Mouse (Mus musculus) ES-Bruce4 (cell line): ENCODE data around the gene Gata5. TPM values are rescaled to one million over a fixed set of nuclear protein-coding genes. Genes with fewer than 3 reads are reported as not detected.

Source experiments
- H3K27ac ChIP-seq: 2 replicates; pipeline ENCODE4 v1.5.1; 2012; ENCODE audit warnings: low read length, inconsistent platforms; ENCODE audit not compliant: insufficient read depth
- H3K27me3 ChIP-seq: 2 replicates; pipeline ENCODE4 v1.6.1; 2012; ENCODE audit warnings: mild to moderate bottlenecking, low read length, inconsistent platforms; ENCODE audit not compliant: control insufficient read depth, poor library complexity, insufficient read depth, severe bottlenecking
- H3K36me3 ChIP-seq: 2 replicates; pipeline ENCODE4 v1.6.1; 2012; ENCODE audit warnings: inconsistent platforms, mild to moderate bottlenecking, low read length, moderate library complexity; ENCODE audit not compliant: control insufficient read depth, poor library complexity, insufficient read depth, severe bottlenecking
- H3K4me1 ChIP-seq: one replicate; pipeline ENCODE4 v1.8.1; 2011; ENCODE audit warnings: low read length; ENCODE audit not compliant: control insufficient read depth, insufficient read depth
- H3K4me3 ChIP-seq: 2 replicates; pipeline ENCODE4 v1.5.1; 2011; ENCODE audit warnings: low read depth, mild to moderate bottlenecking, low read length
- H3K9ac ChIP-seq: 2 replicates; pipeline ENCODE4 v1.6.1; 2012; ENCODE audit warnings: low read depth, mild to moderate bottlenecking, inconsistent platforms; ENCODE audit not compliant: poor library complexity, severe bottlenecking
- H3K9me3 ChIP-seq: replicated peaks from 2 replicates; pipeline ENCODE4 v1.6.1; 2012; ENCODE audit warnings: mild to moderate bottlenecking, low read length, inconsistent platforms; ENCODE audit not compliant: control insufficient read depth, poor library complexity, insufficient read depth, severe bottlenecking
- CTCF ChIP-seq: IDR thresholded peaks from one replicate; pipeline ENCODE4 v1.8.1; 2011; ENCODE audit warnings: low read depth, low read length
- EP300 ChIP-seq: IDR thresholded peaks from 2 replicates; pipeline ENCODE4 v1.6.1; 2011; ENCODE audit warnings: low read depth, low read length; ENCODE audit not compliant: insufficient read depth
- POLR2A ChIP-seq: IDR thresholded peaks from one replicate; pipeline ENCODE4 v1.8.1; 2011; ENCODE audit warnings: low read length; ENCODE audit not compliant: insufficient read depth
- polyA plus RNA-seq: library from polyadenylated mRNA; stranded (reverse); fragments of >200 nt; gene quantifications from 2 replicates; pipeline ENCODE4 v1.2.4, GENCODE M21; 2011; ENCODE audit warnings: low read depth; ENCODE audit not compliant: missing spikeins, insufficient read depth, insufficient read length

Gene Gata5
- polyA plus RNA-seq, 1 experiment: not detected

- no peaks in the 10 kb centered on the region for H3K27me3 ChIP-seq
- H3K27ac ChIP-seq: no peak overlapping the region
- H3K9ac ChIP-seq: no peak overlapping the region
- no peaks in the 10 kb centered on the region for H3K36me3 ChIP-seq
- no peak for TF ChIP-seq POLR2A
- no peak overlapping the region for H3K4me3 ChIP-seq
- H3K9me3 ChIP-seq: no peaks in the 10 kb centered on the region
- no peaks in the 10 kb centered on the region for H3K4me1 ChIP-seq
Measured at GRCm38 (mm10) chr2:180342189-180342588, 7.7 kb upstream of the Gata5 start.

DNA sequence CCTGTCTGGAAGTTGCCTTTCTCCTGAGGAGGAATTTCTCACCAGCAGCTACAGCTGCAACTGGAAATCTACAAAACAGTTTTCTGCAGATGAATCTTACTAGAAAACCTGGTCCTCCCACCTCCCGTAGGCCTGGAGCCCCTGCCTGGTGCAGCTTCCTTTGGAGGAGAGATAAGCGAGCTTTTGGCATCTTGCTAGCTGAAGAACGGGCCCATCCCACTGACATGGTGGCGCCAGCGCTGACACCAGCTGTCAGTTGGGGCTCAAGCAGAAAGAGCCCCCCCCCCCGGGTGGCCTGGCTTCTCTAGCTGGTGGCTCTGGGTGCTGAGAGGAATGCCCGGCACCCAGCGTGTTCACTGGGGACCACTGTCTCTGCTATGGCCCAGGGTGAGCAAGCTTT, 6.7 kb upstream of the Gata5 start:
- TF ChIP-seq CTCF: no peak
- no peak for TF ChIP-seq EP300
- no peak for TF ChIP-seq POLR2A
- Histone ChIP-seq H3K4me1 (no peaks in the 10 kb centered on the region), H3K36me3 (no peaks in the 10 kb centered on the region), H3K27ac (no peak overlapping the region), H3K9me3 (no peaks in the 10 kb centered on the region), H3K9ac (no peak overlapping the region), H3K4me3 (no peak overlapping the region), H3K27me3 (no peaks in the 10 kb centered on the region)

DNA sequence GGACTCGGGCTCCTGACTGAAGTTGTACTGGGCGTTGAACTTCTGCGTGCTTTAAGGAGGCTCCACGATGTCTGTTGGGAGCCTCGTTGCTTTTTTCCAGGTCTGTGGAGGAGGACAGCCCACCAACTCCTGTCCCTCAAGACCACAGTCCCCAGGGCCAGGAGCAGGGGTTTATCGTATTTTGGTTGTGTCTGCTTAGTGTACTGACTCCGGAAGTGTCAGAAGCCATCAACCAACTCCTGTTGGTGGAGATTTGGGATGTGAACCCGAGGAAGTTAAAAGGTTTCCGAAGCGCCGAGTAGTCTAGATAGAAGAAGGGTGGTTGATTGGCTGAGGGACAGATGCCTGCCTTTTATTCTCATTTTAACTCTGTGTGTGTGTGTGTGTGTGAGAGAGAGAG, 5.4 kb upstream of the Gata5 start:
- TF ChIP-seq CTCF (no peak), EP300 (no peak), POLR2A (no peak)
- no peak overlapping the region for H3K9ac ChIP-seq
- no peaks in the 10 kb centered on the region for H3K27me3 ChIP-seq
- no peak overlapping the region for H3K27ac ChIP-seq
- H3K4me1 ChIP-seq: no peaks in the 10 kb centered on the region
- H3K36me3 ChIP-seq: no peaks in the 10 kb centered on the region
- no peaks in the 10 kb centered on the region for H3K9me3 ChIP-seq
- H3K4me3 ChIP-seq: no peak overlapping the region

GRCm38 (mm10) chr2:180333778-180334550, 535 bp downstream of the Gata5 start:
- TF ChIP-seq POLR2A (no peak), CTCF (no peak), EP300 (no peak)
- Histone ChIP-seq H3K27ac (no peak overlapping the region), H3K4me3 (peak overlapping the region; percentile 54), H3K4me1 (no peaks in the 10 kb centered on the region), H3K9ac (peak overlapping the region; percentile 9), H3K36me3 (no peaks in the 10 kb centered on the region), H3K27me3 (peaks cover 12% of the 10 kb centered on the region; the same call in 1 of the 2 replicates), H3K9me3 (no peaks in the 10 kb centered on the region)

GRCm38 (mm10) chr2:180329466-180329865, 5.0 kb downstream of the Gata5 start:
- no peaks in the 10 kb centered on the region for H3K36me3 ChIP-seq
- no peak overlapping the region for H3K4me3 ChIP-seq
- no peaks in the 10 kb centered on the region for H3K9me3 ChIP-seq
- no peak overlapping the region for H3K27ac ChIP-seq
- no peak overlapping the region for H3K9ac ChIP-seq
- H3K27me3 ChIP-seq: peaks cover 12% of the 10 kb centered on the region; the same call in 1 of the 2 replicates
- no peaks in the 10 kb centered on the region for H3K4me1 ChIP-seq
- TF ChIP-seq POLR2A (no peak), CTCF (no peak), EP300 (no peak)

DNA sequence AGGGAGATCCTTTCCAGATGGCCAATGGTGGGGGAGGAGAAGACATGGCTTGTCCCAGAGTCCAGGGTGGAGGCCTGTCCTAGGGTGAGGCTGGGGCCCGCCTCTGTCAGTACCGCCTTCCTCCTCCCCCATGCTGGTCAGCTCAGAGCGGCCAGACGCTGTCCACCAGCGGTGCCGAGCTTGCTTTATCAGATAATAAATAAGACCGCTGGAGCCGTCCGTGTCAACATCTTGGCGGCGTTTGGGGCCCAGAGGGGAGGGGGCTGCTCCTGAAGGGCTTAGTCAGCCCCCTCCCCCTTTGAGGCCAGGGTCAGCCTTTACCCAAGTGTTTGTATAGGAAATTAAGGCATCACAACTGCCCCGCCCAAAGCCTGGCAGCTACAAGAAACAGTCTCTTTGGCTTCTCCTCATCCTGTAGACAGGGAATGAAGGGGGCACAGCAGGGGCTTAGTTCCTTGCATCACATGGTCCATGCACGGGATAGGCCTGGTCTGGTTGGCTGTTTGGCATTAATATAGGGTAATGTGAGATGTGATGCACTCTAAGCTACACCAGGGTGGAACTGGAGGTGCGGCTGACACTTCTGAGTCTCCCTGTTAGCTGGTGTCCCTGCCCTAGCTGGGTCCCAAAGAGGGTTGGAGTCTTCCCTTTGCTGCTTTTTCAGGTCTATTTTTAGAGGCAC, 11.7 kb downstream of the Gata5 start:
- Histone ChIP-seq H3K27ac (no peak overlapping the region), H3K9me3 (no peaks in the 10 kb centered on the region), H3K27me3 (no peaks in the 10 kb centered on the region), H3K4me3 (no peak overlapping the region), H3K9ac (no peak overlapping the region), H3K4me1 (no peaks in the 10 kb centered on the region), H3K36me3 (no peaks in the 10 kb centered on the region)
- no peak for TF ChIP-seq POLR2A
- no peak for TF ChIP-seq CTCF
- no peak for TF ChIP-seq EP300
